Mouse (Mus musculus) spleen, embryonic (tissue): ENCODE measurements around the gene Bola2.

Source experiments
- CTCF ChIA-PET: fragments of 350-600 bp; sonication (Branson Sonifier 250); formaldehyde crosslinking; loops from one replicate; lab custom pipeline; 2022; lab: Charles Lee

Bola2 gene

DNA sequence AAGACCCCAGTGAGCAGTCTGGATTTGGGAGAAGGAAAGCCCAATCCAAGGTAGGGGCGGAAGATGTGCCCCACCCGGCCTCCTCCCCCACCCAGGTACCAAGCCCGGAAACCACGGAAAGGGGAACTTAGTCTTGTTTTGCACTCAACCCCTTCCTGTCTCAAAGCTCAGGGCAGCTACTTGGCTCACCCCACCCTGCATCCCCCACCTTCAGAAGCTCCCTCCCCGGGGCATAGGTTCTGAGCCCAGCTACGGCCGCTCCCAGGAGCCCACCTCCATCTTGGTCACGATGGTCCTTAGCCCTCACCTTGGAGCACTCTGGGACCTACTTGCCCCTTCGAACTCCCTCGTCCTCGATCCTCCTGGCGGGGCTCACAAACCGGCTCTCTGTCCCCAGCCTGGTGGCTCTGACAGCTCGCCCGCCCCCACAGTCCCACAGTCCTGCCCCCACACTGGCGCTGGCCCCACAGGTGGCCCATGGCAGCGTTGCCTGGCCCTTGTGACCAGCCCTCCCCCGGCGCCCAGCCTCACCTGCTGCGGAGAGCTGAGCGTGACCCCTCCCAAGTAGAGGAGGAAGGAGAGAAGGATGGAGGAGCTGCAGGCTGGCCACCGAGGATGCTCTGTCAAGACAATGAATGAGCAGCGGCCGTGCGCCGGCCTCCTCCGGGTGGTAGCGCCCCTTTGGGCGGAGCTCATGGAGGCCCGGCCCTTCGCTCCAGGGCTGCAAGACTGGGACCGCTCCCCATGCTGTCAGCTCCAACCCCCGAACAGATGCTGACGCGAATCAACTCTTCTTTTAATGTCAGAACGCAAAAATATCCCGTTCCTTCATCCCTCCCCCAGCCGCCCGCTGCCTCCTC is 9.2 kb downstream of the Bola2 start:
- CTCF ChIA-PET = interaction anchor here (0.5 to 0.6 kb wide), 3 partner anchors 43 to 408 kb away, joined by 4 to 7 read pairs (median 4); no protein-coding TSS in a partner anchor

- CTCF ChIA-PET = interaction anchor here (0.9 kb wide), 1 partner anchor 10 kb away, joined by 4 read pairs; no protein-coding TSS in a partner anchor
Measured at GRCm38 (mm10) chr7:126707442-126708174, 12.4 kb downstream of the Bola2 start, which contains the start of gene Coro1a. Gene Coro1a (minus strand): TSS chr7:126707787.

GRCm38 (mm10) chr7:126708175-126708952 is 13.2 kb downstream of the Bola2 start:
- CTCF ChIA-PET = interaction anchor here (0.9 kb wide), 1 partner anchor 11 kb away, joined by 4 read pairs; no protein-coding TSS in a partner anchor

- CTCF ChIA-PET = no interaction called here
Measured at GRCm38 (mm10) chr7:126710266-126710665, 15.1 kb downstream of the Bola2 start.

GRCm38 (mm10) chr7:126711910-126712309 is 16.7 kb downstream of the Bola2 start:
- CTCF ChIA-PET = no interaction called here

DNA sequence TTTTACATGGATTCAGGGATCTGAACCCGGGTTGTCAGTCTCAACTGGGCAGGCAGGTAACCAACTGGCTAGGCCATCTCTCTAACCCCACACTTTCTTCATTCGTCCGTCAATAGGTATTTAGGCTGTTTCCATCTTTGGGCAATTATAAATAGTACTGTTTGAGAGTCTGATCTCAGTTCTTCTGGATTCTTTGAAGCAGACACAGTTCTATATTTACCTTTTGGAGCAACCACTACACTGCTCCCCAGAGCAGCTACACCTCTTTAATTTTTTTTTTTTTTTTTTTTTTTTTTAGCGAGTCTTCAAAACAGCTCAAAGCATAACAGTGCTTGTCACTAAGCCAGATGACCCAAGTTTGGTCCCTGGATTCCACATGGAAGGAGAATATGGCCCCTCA is 20.5 kb downstream of the Bola2 start:
- CTCF ChIA-PET = no interaction called here

DNA sequence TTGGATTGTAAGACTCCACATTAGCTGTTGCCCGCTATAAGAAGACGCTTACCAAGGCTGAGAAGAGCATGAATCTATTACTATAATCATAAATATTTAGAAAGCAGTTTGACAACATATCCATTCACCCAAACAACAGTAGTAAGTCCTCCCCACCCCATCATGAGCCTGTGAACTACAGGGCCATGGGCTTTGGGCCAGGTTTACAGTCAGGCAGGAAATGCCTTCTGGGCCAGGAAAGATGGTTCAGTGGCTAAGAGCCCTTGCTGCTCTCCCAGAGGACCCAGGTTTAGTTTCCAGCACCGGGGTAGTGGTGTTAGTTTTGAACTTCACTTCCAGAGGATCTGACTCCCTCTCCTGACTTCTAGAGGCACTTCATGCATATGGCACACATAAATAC is 22.4 kb downstream of the Bola2 start:
- CTCF ChIA-PET = no interaction called here

GRCm38 (mm10) chr7:126718787-126719337 is 23.7 kb downstream of the Bola2 start:
- CTCF ChIA-PET = no interaction called here

GRCm38 (mm10) chr7:126721635-126722034 is 26.4 kb downstream of the Bola2 start:
- CTCF ChIA-PET = interaction anchor here (0.6 to 0.7 kb wide), 3 partner anchors 9 to 455 kb away, joined by 3 to 7 read pairs (median 5); no protein-coding TSS in a partner anchor

DNA sequence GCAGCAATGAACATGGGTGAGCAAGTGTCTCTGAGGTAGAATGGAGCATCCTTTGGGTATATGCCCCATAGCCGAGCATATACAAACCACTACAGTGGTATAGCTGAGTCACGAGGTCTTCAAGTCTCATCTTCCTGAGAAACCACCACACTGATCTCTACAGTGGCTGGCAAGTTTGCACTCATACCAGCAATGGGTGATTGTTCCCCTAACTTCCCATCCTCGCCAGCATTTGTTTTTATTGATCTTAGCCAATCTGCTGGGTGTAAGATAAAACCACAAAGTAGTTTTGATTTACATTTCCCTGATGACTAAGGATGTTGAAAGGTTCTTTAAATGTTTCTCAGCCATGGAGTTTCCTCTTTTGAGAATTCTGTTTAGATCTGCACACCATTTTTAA is 29.9 kb downstream of the Bola2 start:
- CTCF ChIA-PET = no interaction called here

GRCm38 (mm10) chr7:126725667-126726066 is 30.5 kb downstream of the Bola2 start:
- CTCF ChIA-PET = no interaction called here

GRCm38 (mm10) chr7:126730256-126730789 is 35.1 kb downstream of the Bola2 start:
- CTCF ChIA-PET = interaction anchor here (0.6 to 0.8 kb wide), 2 partner anchors 9 to 921 kb away, joined by 3 to 4 read pairs; no protein-coding TSS in a partner anchor

DNA sequence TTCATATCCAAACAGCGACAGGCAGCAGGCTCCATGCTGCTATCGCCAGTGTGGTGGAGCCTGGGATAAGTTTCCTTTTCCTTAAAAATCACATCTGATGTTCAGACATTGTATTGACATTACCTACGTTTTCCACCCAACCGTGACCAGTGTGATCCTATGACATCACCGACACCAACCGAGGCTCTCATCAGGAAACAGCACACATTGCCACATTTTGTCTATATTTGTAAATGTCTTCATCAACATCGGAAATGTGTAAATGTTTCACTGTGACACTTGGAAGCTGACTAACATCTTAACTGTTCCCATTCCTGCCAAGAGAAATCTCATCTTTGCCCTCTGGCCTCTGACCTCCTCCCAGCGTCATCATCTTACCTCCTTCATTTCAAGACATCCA is 40.9 kb downstream of the Bola2 start:
- CTCF ChIA-PET = no interaction called here

DNA sequence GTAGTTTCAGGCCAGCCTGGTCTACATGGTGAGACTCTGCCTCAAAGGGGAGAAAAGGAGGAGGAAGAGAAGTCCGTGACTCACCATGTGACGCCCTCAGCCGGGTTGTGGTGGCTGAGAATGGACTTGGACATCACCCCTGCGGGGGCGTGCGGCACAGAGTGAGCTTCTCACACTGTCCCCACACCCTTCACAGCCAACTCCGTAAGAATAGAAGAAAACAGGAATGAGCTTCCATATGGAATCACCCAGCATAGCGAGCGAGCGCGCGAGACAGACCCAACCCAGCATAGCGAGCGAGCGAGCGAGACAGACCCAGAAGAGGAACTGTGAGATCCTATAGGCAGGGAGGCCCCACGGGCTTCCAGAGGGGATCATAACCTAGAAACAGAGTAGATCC is 44.4 kb downstream of the Bola2 start:
- CTCF ChIA-PET = no interaction called here

DNA sequence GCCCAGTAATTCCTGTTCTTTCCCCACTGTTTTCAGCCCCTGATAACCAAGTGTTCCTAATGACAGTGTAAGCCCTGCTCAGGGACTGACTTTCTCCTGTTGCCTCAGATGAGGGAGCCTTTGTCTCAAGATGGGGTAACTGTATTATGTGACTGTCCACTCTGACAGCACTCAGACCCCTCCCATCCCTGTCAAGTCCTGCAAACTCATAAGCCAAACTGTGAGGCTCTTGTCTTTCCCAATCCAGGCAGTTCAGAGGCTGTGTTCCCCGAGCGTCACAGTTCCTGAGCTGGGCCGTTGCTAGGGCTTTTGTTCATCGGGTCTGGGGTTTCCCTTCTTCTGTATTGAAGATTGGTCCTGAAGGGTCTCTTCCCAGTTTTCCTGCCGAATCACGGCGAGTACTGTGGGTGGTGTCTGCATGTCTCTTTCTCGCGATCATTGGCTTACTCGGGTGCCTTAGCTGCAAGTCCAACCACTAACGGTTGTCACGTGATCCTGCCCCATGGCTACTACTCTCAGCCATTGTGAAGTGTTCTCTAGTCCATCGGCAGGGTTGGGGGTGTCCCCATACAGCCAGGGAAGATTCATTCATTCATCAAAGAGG is 45.0 kb downstream of the Bola2 start:
- CTCF ChIA-PET = no interaction called here

DNA sequence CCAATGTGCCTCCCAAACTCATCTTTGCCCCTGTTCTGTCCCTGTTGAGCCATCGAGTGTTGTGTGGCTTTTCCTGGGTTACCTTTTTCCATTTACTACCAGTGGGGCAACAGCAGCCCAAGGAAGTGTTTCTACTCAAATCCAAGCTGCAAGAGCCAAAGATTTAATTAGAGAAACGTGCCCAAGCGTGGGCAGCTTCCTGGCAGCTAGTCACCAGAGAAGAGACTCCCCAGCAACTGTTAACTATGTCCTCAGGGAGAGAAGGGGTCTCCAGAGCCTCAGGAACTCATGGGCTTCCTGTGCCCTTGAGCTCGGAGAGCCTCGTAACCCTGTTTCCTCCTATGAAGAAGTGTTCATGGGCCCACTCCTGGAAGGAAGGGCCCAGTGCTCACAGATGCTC is 45.8 kb downstream of the Bola2 start:
- CTCF ChIA-PET = no interaction called here

- CTCF ChIA-PET = interaction anchor here (0.6 kb wide), 1 partner anchor 357 kb away, joined by 3 read pairs; no protein-coding TSS in a partner anchor
Measured at GRCm38 (mm10) chr7:126741452-126741851, 46.3 kb downstream of the Bola2 start.

GRCm38 (mm10) chr7:126741964-126742482 is 46.8 kb downstream of the Bola2 start:
- CTCF ChIA-PET = interaction anchor here (0.6 kb wide), 1 partner anchor 358 kb away, joined by 3 read pairs; no protein-coding TSS in a partner anchor

- CTCF ChIA-PET = interaction anchor here (0.8 kb wide), 1 partner anchor 37 kb away, joined by 3 read pairs; no protein-coding TSS in a partner anchor
Measured at GRCm38 (mm10) chr7:126746066-126746465, 50.9 kb downstream of the Bola2 start.

DNA sequence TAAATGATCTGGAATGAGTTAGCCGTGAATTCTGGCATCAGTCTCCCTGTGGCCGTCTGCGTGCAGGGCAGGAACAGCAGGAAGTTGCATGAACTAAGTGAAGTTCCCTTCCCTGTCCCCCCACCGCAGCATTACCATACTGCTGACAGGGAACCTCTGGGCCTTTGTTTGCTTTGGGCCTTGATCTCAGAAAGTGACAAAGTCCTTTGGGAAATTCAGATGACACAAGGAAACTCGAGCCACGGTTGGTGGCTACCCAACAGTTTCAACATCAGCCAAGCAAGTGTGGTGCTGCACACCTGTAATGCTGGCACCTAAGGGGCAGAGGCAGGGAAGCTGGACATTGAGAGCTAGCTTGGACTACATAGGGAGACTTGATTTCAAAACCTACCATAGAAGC is 51.6 kb downstream of the Bola2 start:
- CTCF ChIA-PET = no interaction called here
